In genomic region chr8:57486491-57487440, GRCm38 (mm10) we compare ENCODE assay signal across 8 mouse cellular contexts. TPM values are rescaled to one million over a fixed set of nuclear protein-coding genes. Genes with fewer than 3 reads are reported as not detected.
DNase-seq lines count a peak whose midpoint lies in the region; ATAC-seq and TF ChIP-seq lines count a peak whose summit lies in the region.

No protein-coding gene starts in this region.

- intact Hi-C loops in heart, postnatal 25 days (cut with DNase I): loop anchor here (5.0 kb wide), 3 partner anchors 46 to 166 kb away; partner anchors contain the start of gene Galnt7

- H3K4me1 ChIP-seq in ES-E14 (ENCODE audit: control insufficient read depth in 2 of 2, insufficient read depth in 2 of 2, low read length in 2 of 2, poor library complexity in 1 of 2): peaks cover 4 to 8% of the 10 kb centered on the region in 2 experiments; a peak in 3 of 4 replicates
- H3K4me1 ChIP-seq in forebrain, embryonic 13.5 days: peaks cover 15% of the 10 kb centered on the region
- H3K4me1 ChIP-seq in lung, postnatal 0 days (ENCODE audit: insufficient read depth, low read depth, low read length): no peaks in the 10 kb centered on the region

- DNase-seq in ES-E14 (ENCODE audit: low read depth, low spot score): peak; percentile 29
- peak; percentile 20 for DNase-seq in c-Kit-positive CD71-negative TER-119-negative erythroid progenitor cells, embryonic 14.5 days (ENCODE audit: low read depth)
- DNase-seq in heart, postnatal 25 days (ENCODE audit: low spot score): peak; percentile 28
- peak; percentile 17 for DNase-seq in layer of hippocampus, adult 9-11 months
- DNase-seq in lung, postnatal 0 days (ENCODE audit: low spot score): peak; percentile 59
- peak; percentile 19 for DNase-seq in ovary, postnatal 14 days (ENCODE audit: low spot score)
- peak; percentile 37 to 58 for DNase-seq in thymus, postnatal 10 days (ENCODE audit: low spot score in 2 of 2)

- peak overlapping the region; percentile 84 to 99 for H3K4me3 ChIP-seq in ES-E14 (ENCODE audit: insufficient read depth in 1 of 2, low read depth in 1 of 2, low read length in 2 of 2, poor library complexity in 1 of 2, severe bottlenecking in 1 of 2)
- H3K4me3 ChIP-seq in forebrain, embryonic 13.5 days: peak overlapping the region; percentile 95
- peak overlapping the region; percentile 92 for H3K4me3 ChIP-seq in lung, postnatal 0 days (ENCODE audit: low read depth, low read length)

- TF ChIP-seq EP300 in lung, postnatal 0 days (IDR thresholded peaks at IDR 0.05): no peak

- in situ Hi-C loops in ES-E14 (cut with MboI; ENCODE audit: low sequenced_read_pairs in 2 of 2, unreplicated experiment in 2 of 2): no loop called here

- no peaks in the 10 kb centered on the region for H3K9me3 ChIP-seq in ES-E14 (ENCODE audit: control insufficient read depth, insufficient read depth, low read depth, low read length)
- no peaks in the 10 kb centered on the region for H3K9me3 ChIP-seq in forebrain, embryonic 13.5 days (replicated peaks)
- no peaks in the 10 kb centered on the region for H3K9me3 ChIP-seq in lung, postnatal 0 days (ENCODE audit: low read length)

- TF ChIP-seq CTCF in lung, postnatal 0 days (IDR thresholded peaks at IDR 0.05): no peak

- ATAC-seq in forebrain, embryonic 13.5 days: peak; percentile 64
- ATAC-seq in lung, postnatal 0 days: peak; percentile 26

- peak overlapping the region; percentile 80 for H3K27ac ChIP-seq in ES-E14 (ENCODE audit: insufficient read depth, low read depth, low read length, poor library complexity, severe bottlenecking)
- H3K27ac ChIP-seq in forebrain, embryonic 13.5 days: peak overlapping the region; percentile 99
- H3K27ac ChIP-seq in lung, postnatal 0 days (ENCODE audit: low read length): peak overlapping the region; percentile 82

- peaks cover 10% of the 10 kb centered on the region for H3K36me3 ChIP-seq in ES-E14 (ENCODE audit: control insufficient read depth, insufficient read depth, low read length, poor library complexity, severe bottlenecking)
- H3K36me3 ChIP-seq in forebrain, embryonic 13.5 days (ENCODE audit: poor library complexity, severe bottlenecking): peaks cover 15% of the 10 kb centered on the region
- H3K36me3 ChIP-seq in lung, postnatal 0 days (ENCODE audit: insufficient read depth, low read length): no peaks in the 10 kb centered on the region

- no peaks in the 10 kb centered on the region for H3K27me3 ChIP-seq in forebrain, embryonic 13.5 days
- no peaks in the 10 kb centered on the region for H3K27me3 ChIP-seq in lung, postnatal 0 days (replicated peaks; ENCODE audit: insufficient read depth, low read length)

- WGBS in forebrain, embryonic 13.5 days: under 1% methylated on average over 54 of the region's 54 CpGs
- under 1% methylated on average over 54 of the region's 54 CpGs for WGBS in lung, postnatal 0 days

- H3K4me2 ChIP-seq in forebrain, embryonic 13.5 days: peak overlapping the region; percentile 76
- peak overlapping the region; percentile 83 for H3K4me2 ChIP-seq in lung, postnatal 0 days (replicated peaks; ENCODE audit: low read depth, low read length)

- peak overlapping the region; percentile 93 for H3K9ac ChIP-seq in ES-E14 (ENCODE audit: insufficient read depth, low read depth, low read length, poor library complexity, severe bottlenecking)
- H3K9ac ChIP-seq in forebrain, embryonic 13.5 days: peak overlapping the region; percentile 98
- H3K9ac ChIP-seq in lung, postnatal 0 days (replicated peaks; ENCODE audit: low read depth): peak overlapping the region; percentile 70

TF ChIP-seq in ES-E14, 5 proteins besides CTCF, POLR2A, EP300 and RAD21:
- TF ChIP-seq CHD2 (IDR thresholded peaks at IDR 0.05; ENCODE audit: low read depth, low read length) (no peak), HCFC1 (IDR thresholded peaks at IDR 0.05; ENCODE audit: borderline replicate concordance, insufficient read depth, low read length) (no peak), MAFK (IDR thresholded peaks at IDR 0.05; ENCODE audit: insufficient read depth, low read depth, low read length) (no peak), ZC3H11A (IDR thresholded peaks at IDR 0.05; ENCODE audit: borderline replicate concordance, low read depth, low read length) (no peak), ZNF384 (IDR thresholded peaks at IDR 0.05; ENCODE audit: low read depth, low read length) (no peak)

RNA-seq across cellular contexts. Expression of gene Sap30, which starts 0.9 kb away (rescaled TPM):
- 61.5 and 76.8 TPM in 2 replicates for total RNA-seq in ES-E14 (2012; rRNA removed)
- polyA plus RNA-seq in forebrain, embryonic 13.5 days (2015; fragmentation: Nextera tagmentation; extraction: Ambion mirVana): 96.4 and 106 TPM in 2 replicates
- 10 to 100 TPM; 13.9 to 16.1 TPM for total RNA-seq in heart, postnatal 25 days (2021)
- polyA plus RNA-seq in lung, postnatal 0 days (2015; fragmentation: Nextera tagmentation; extraction: Ambion mirVana): 17.3 and 18.5 TPM in 2 replicates

RNA-seq across cellular contexts. Expression of gene Hmgb2, which starts 24.9 kb away (rescaled TPM):
- total RNA-seq in ES-E14 (2012; rRNA removed): 144 and 190 TPM in 2 replicates
- 482 and 552 TPM in 2 replicates for polyA plus RNA-seq in forebrain, embryonic 13.5 days (2015; fragmentation: Nextera tagmentation; extraction: Ambion mirVana)
- total RNA-seq in heart, postnatal 25 days (2021): 10 to 100 TPM; 18.2 to 19.2 TPM
- polyA plus RNA-seq in lung, postnatal 0 days (2015; fragmentation: Nextera tagmentation; extraction: Ambion mirVana): 94.8 and 106 TPM in 2 replicates

RNA-seq across cellular contexts. Expression of gene Scrg1, which starts 31.0 kb away (rescaled TPM):
- not detected in 2 replicates for total RNA-seq in ES-E14 (2012; rRNA removed)
- polyA plus RNA-seq in forebrain, embryonic 13.5 days (2015; fragmentation: Nextera tagmentation; extraction: Ambion mirVana): 0.89 and 0.92 TPM in 2 replicates
- total RNA-seq in heart, postnatal 25 days (2021): not detected
- polyA plus RNA-seq in lung, postnatal 0 days (2015; fragmentation: Nextera tagmentation; extraction: Ambion mirVana): 0.47 and 0.55 TPM in 2 replicates

Comparison
In these comparisons a context has a peak if more than half of its experiments do, and no peak if none do; other contexts are left out.
1. Peak in every context shown above with its lines: DNase-seq, ATAC-seq, H3K4me3 ChIP-seq and H3K27ac ChIP-seq.